Mouse (Mus musculus): ENCODE results near the gene Zp3r.

- peak; percentile 58 for TF ChIP-seq CTCF (IDR thresholded peaks at IDR 0.05; ENCODE audit: borderline replicate concordance, insufficient read depth, low read depth, low read length)
- no peak for TF ChIP-seq POLR2A (IDR thresholded peaks at IDR 0.05; ENCODE audit: borderline replicate concordance, insufficient read depth, low read length)
These were observed 4.5 kb upstream of the Zp3r start for GRCm38 (mm10) chr1:130633761-130634410.
